Mouse (Mus musculus) ES-E14 (cell line): ENCODE results near the gene Slc1a2.

Source experiments
- CHD2 ChIP-seq: IDR thresholded peaks from 2 replicates; pipeline ENCODE4 v1.6.1; 2014; ENCODE audit warnings: mild to moderate bottlenecking, low read depth, low read length, inconsistent platforms
- MAFK ChIP-seq: IDR thresholded peaks from 2 replicates; pipeline ENCODE4 v1.6.1; 2014; ENCODE audit warnings: mild to moderate bottlenecking, low read depth, low read length, inconsistent platforms; ENCODE audit not compliant: insufficient read depth

DNA sequence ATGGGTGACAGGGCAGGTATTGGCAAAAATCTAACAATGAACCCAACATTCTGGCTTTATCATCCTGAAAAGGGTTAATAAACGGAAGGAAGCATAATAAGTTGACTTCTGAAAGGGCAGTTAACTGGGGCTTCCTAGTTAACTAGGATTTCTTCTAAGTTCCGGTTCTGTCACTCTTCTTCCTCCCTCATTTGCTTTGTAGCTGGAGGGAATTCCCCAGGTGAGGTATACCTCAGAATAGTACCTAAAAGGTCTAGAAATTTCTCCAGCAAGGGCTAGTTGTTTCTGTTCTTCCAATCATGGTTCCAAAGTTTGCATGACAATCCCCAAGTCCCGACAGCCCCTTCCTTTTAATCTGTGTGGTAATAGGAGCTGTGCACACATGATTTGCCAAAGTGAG lies 89.3 kb downstream of the Slc1a2 start:
- TF ChIP-seq MAFK (no peak), CHD2 (no peak)
